Mouse (Mus musculus) heart, postnatal 0 days (tissue): ENCODE data around the gene Gm20390. TPM values are rescaled to one million over a fixed set of nuclear protein-coding genes. Genes with fewer than 3 reads are reported as not detected.
"Not testable (repeated sequence)": the region's sequence is repeated elsewhere in the genome, so short reads cannot be mapped to it uniquely, and the experiment has no call there.

Source experiments
- ATAC-seq: fragments of 200-750 bp; cut with Nextera tagmentation; 2 replicates; pipeline ENCODE4 v1.8.0; 2017; ENCODE audit warnings: low read depth, moderate number of reproducible peaks, moderate library complexity; ENCODE audit not compliant: insufficient read depth
- DNase-seq: peaks from one replicate; pipeline ENCODE4 v3.0.0-alpha.2; 2016; ENCODE audit warnings: low spot score
- H3K27ac ChIP-seq: fragments of 300-500 bp; sonication (generic); 2 replicates; pipeline ENCODE4 v1.5.1; 2014; ENCODE audit warnings: low read depth, mild to moderate bottlenecking
- H3K27me3 ChIP-seq: fragments of 300-500 bp; sonication (generic); 2 replicates; pipeline ENCODE4 v1.6.1; 2014; ENCODE audit warnings: low read length, mixed read lengths; ENCODE audit not compliant: control insufficient read depth, insufficient read depth
- H3K36me3 ChIP-seq: fragments of 300-500 bp; sonication (generic); replicated peaks from 2 replicates; pipeline ENCODE4 v1.6.1; 2014; ENCODE audit warnings: low read length, mixed read lengths; ENCODE audit not compliant: control insufficient read depth, insufficient read depth
- H3K4me1 ChIP-seq: fragments of 300-500 bp; sonication (generic); 2 replicates; pipeline ENCODE4 v1.6.1; 2014; ENCODE audit warnings: antibody characterized with exemption; ENCODE audit not compliant: control insufficient read depth, insufficient read depth
- H3K4me2 ChIP-seq: fragments of 300-500 bp; sonication (generic); 2 replicates; pipeline ENCODE4 v1.6.1; 2014; ENCODE audit warnings: low read depth, mild to moderate bottlenecking, low read length, moderate library complexity
- H3K4me3 ChIP-seq: fragments of 300-500 bp; sonication (generic); 2 replicates; pipeline ENCODE4 v1.5.1; 2014; ENCODE audit warnings: low read depth, low read length
- H3K9ac ChIP-seq: fragments of 300-500 bp; sonication (generic); replicated peaks from 2 replicates; pipeline ENCODE4 v1.6.1; 2014; ENCODE audit warnings: low read depth, low read length, mixed read lengths
- H3K9me3 ChIP-seq: fragments of 300-500 bp; sonication (generic); replicated peaks from 2 replicates; pipeline ENCODE4 v1.6.1; 2016; ENCODE audit warnings: low read length; ENCODE audit not compliant: control insufficient read depth
- CTCF ChIP-seq: IDR thresholded peaks from 2 replicates; pipeline ENCODE4 v1.5.1; 2016; ENCODE audit warnings: antibody characterized with exemption, control low read depth, low read depth
- EP300 ChIP-seq: IDR thresholded peaks from 2 replicates; pipeline ENCODE4 v1.6.1; 2016; ENCODE audit warnings: antibody characterized with exemption, low read depth
- whole genome bisulfite sequencing: fragments of 180-500 bp; shearing (Covaris S2); extraction: QIAGEN DNeasy Blood & Tissue Kit; methylation state at CpG from one replicate; pipeline ENCODE4 v1.1.7; 2014; 5-methylcytosine and 5-hydroxymethylcytosine counted together
- polyA plus RNA-seq: library from polyadenylated mRNA; unstranded; fragments of >200 nt; fragmentation: Nextera tagmentation; extraction: Ambion mirVana; gene quantifications from 2 replicates; pipeline ENCODE4 v1.2.1, GENCODE M21; 2015
- total RNA-seq: library from RNA; depleted of rRNA; stranded (reverse); fragments of >200 nt; gene quantifications from 2 replicates; pipeline ENCODE4 v1.2.3, GENCODE M21; 2014; ENCODE audit warnings: low replicate concordance; rRNA removed

The Gm20390 gene
- total and polyA plus RNA-seq, 2 experiments from 2014 or later = 75.6 to 183 TPM

- H3K4me3 ChIP-seq = no peak overlapping the region
- TF ChIP-seq CTCF (no peak), EP300 (no peak)
These were observed 39.0 kb downstream of the Gm20390 start for GRCm38 (mm10) chr11:93929106-93929505.

GRCm38 (mm10) chr11:93915019-93915418 is 53.1 kb downstream of the Gm20390 start:
- not testable (repeated sequence) for H3K27me3 ChIP-seq, H3K27ac ChIP-seq, H3K4me3 ChIP-seq, H3K9me3 ChIP-seq, H3K4me1 ChIP-seq, ATAC-seq, H3K4me2 ChIP-seq, H3K9ac ChIP-seq, DNase-seq
- H3K36me3 ChIP-seq = peaks cover 53% of the 10 kb centered on the region
- WGBS = 89% methylated on average over 2 of the region's 2 CpGs

More at GRCm38 (mm10) chr11:93929106-93929505, 39.0 kb downstream of the Gm20390 start:
- no peaks in the 10 kb centered on the region for H3K27me3 ChIP-seq
- peaks cover 76% of the 10 kb centered on the region for H3K36me3 ChIP-seq
- no peak for DNase-seq
- no peak overlapping the region for H3K27ac ChIP-seq
- H3K4me2 ChIP-seq = no peak overlapping the region
- ATAC-seq = no peak
- no peak overlapping the region for H3K9ac ChIP-seq
- no peaks in the 10 kb centered on the region for H3K4me1 ChIP-seq
- H3K9me3 ChIP-seq = no peaks in the 10 kb centered on the region

GRCm38 (mm10) chr11:93911603-93912002 is 56.5 kb downstream of the Gm20390 start:
- DNase-seq (no peak), ATAC-seq (no peak)
- WGBS = 82% methylated on average over 3 of the region's 3 CpGs
- Histone ChIP-seq H3K4me1 (no peaks in the 10 kb centered on the region), H3K36me3 (peaks cover 60% of the 10 kb centered on the region), H3K27ac (no peak overlapping the region), H3K4me3 (no peak overlapping the region), H3K9me3 (no peaks in the 10 kb centered on the region), H3K27me3 (no peaks in the 10 kb centered on the region), H3K9ac (no peak overlapping the region), H3K4me2 (no peak overlapping the region)
- TF ChIP-seq CTCF = no peak
- TF ChIP-seq EP300 = no peak

- Histone ChIP-seq H3K27me3 (no peaks in the 10 kb centered on the region), H3K4me2 (no peak overlapping the region), H3K9me3 (no peaks in the 10 kb centered on the region), H3K27ac (no peak overlapping the region), H3K4me1 (no peaks in the 10 kb centered on the region), H3K36me3 (peaks cover 60% of the 10 kb centered on the region), H3K9ac (no peak overlapping the region), H3K4me3 (no peak overlapping the region)
- no peak for ATAC-seq
- whole genome bisulfite sequencing = 82% methylated on average over 9 of the region's 9 CpGs
- DNase-seq = no peak
- no peak for TF ChIP-seq EP300
- no peak for TF ChIP-seq CTCF
These were observed 59.3 kb downstream of the Gm20390 start for GRCm38 (mm10) chr11:93908829-93909228.

- no peak overlapping the region for H3K4me3 ChIP-seq
- no peak overlapping the region for H3K9ac ChIP-seq
- H3K27me3 ChIP-seq = no peaks in the 10 kb centered on the region
- no peaks in the 10 kb centered on the region for H3K9me3 ChIP-seq
- DNase-seq (no peak), ATAC-seq (no peak)
- H3K4me2 ChIP-seq = no peak overlapping the region
- no peaks in the 10 kb centered on the region for H3K4me1 ChIP-seq
- no peak overlapping the region for H3K27ac ChIP-seq
- 86% methylated on average over 3 of the region's 3 CpGs for WGBS
- TF ChIP-seq CTCF = no peak
- no peak for TF ChIP-seq EP300
- peaks cover 56% of the 10 kb centered on the region for H3K36me3 ChIP-seq
These were observed 60.3 kb downstream of the Gm20390 start for GRCm38 (mm10) chr11:93907839-93908238.

GRCm38 (mm10) chr11:93906834-93907233 is 61.3 kb downstream of the Gm20390 start:
- Histone ChIP-seq H3K9ac (no peak overlapping the region), H3K4me3 (no peak overlapping the region), H3K27ac (no peak overlapping the region), H3K4me1 (no peaks in the 10 kb centered on the region), H3K36me3 (peaks cover 55% of the 10 kb centered on the region), H3K27me3 (no peaks in the 10 kb centered on the region), H3K4me2 (no peak overlapping the region), H3K9me3 (no peaks in the 10 kb centered on the region)
- no peak for TF ChIP-seq CTCF
- TF ChIP-seq EP300 = no peak
- ATAC-seq = no peak
- WGBS = 85% methylated on average over 4 of the region's 4 CpGs
- DNase-seq = no peak

Other genes with a start within 250 kb of the Gm20390 start
- gene Utp18, start 82.5 kb downstream of the Gm20390 start, total RNA-seq = 11.8 and 12.9 TPM in 2 replicates
- 10.0 and 11.2 TPM in 2 replicates for gene Utp18, start 82.5 kb downstream of the Gm20390 start, polyA plus RNA-seq
- gene Mbtd1, start 82.4 kb downstream of the Gm20390 start, total RNA-seq = 9.6 and 14.1 TPM in 2 replicates
- gene Mbtd1, start 82.4 kb downstream of the Gm20390 start, polyA plus RNA-seq = 10.7 and 10.8 TPM in 2 replicates
- gene Nme2, start 12.0 kb downstream of the Gm20390 start, total RNA-seq = 921 and 1,000 TPM in 2 replicates
- 942 and 966 TPM in 2 replicates for gene Nme2, start 12.0 kb downstream of the Gm20390 start, polyA plus RNA-seq
- gene Nme1, start 228 bp upstream of the Gm20390 start, total RNA-seq = 17.2 and 46.8 TPM in 2 replicates
- 56.1 and 63.1 TPM in 2 replicates for gene Nme1, start 228 bp upstream of the Gm20390 start, polyA plus RNA-seq
- gene Spag9, start 27.8 kb upstream of the Gm20390 start, total RNA-seq = 47.8 and 48.7 TPM in 2 replicates
- 39.5 and 40.0 TPM in 2 replicates for gene Spag9, start 27.8 kb upstream of the Gm20390 start, polyA plus RNA-seq
- gene Tob1, start 243.2 kb upstream of the Gm20390 start, total RNA-seq = 20.3 and 42.6 TPM in 2 replicates
- 69.3 and 72.5 TPM in 2 replicates for gene Tob1, start 243.2 kb upstream of the Gm20390 start, polyA plus RNA-seq